Mouse (Mus musculus) hindlimb bud, embryonic 11.5 days (tissue): ENCODE data around the gene Add1.
"Not testable (repeated sequence)": the region's sequence is repeated elsewhere in the genome, so short reads cannot be mapped to it uniquely, and the experiment has no call there.

Source experiments
- DNase-seq: peaks from one replicate; pipeline ENCODE4 v3.0.0-alpha.2; 2012; ENCODE audit warnings: low read depth, low spot score; ENCODE audit errors: extremely low spot score

The Add1 gene

DNA sequence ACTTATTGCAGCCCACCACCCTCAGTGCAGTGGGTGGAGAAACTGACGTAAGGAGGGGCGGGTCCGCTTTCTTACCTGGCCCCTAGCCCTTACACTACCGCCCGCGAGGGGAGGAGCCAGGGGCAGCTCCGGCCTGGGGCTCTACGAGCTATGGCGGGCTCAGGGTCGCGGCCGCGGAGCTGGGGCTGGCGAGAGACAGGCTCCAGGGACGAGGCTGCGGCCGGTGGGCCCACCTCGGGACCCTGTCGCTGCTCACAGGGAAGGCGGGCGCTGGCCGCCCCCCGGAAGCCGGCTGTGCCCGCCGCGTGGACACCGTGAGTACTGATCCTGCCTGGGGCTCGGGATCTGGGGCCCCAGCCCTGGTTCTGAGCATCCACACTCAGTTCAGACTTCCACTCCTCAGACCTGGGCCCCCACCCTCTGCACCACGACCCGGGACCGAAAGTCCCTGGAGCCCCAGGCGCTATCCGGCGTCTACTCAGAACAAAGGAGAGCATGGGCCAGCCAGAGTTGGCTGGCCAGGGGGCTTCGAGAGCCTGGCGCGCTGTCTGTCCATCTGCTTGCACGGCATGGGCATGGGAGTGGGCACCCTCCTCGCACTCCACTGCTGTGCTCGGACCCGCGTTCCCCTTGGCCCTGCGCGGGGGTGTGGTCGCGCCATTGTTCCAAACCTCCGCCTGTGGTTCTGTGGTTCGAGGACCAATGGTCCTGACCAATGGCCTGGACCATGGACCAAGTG lies 23.8 kb upstream of the Add1 start:
- no peak for DNase-seq

DNA sequence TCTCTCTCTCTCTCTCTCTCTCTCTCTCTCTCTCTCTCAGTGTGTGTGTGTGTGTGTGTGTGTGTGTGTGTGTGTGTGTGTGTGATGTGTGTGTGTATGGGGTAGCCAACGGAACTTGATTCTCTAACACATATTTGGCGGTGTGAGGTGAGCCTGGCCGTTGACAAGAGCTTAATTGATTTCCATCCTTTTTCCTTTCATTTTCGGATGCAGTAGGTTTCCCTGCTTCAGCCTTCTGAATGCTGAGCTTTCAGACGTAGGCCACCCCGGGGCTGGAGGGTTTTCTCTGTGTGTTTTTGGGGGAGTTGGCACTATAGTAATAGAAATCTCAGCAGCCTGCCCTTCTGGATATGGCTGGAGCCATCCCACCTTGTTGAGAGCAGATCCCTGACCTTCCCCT lies 23.2 kb upstream of the Add1 start:
- no peak for DNase-seq

DNA sequence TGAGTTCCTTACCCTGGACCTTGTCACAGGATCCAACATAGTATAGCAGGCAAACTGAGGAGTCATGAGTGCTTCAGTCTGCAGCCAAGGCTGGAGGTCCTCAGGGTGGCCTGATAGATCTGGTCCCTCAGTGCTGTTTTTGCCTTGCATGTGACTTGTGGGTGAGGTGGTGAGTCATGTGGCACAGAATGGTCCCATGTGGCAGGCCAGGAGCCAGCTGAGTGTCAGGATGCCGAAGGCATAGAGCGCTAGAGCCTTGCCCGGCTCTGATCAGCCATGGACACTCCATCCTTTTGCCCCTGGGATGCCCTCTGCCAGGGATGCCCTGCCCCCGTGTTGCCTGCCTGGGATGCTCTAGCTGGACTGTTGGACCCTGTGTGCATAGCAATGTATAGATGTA lies 21.6 kb upstream of the Add1 start:
- DNase-seq = no peak

DNA sequence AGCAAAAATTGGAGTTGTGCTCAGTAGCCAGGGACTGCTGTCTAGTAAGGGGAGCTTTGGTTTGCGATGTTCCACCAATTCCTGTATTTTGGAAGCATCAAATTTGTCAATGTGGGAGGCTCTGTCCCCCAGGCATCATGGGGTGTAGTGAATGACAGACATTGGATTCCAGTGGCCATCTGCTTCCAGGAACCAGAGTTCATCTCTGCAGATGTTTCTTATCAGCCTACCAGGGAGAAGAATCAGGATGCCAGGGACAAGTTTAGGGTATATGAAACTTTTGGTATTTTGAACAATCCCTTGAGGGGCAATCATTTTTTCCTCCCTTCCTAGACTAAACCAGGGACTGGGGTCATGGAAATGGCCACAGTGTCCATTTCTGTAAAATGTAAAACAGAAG lies 9.6 kb upstream of the Add1 start:
- DNase-seq = no peak

DNA sequence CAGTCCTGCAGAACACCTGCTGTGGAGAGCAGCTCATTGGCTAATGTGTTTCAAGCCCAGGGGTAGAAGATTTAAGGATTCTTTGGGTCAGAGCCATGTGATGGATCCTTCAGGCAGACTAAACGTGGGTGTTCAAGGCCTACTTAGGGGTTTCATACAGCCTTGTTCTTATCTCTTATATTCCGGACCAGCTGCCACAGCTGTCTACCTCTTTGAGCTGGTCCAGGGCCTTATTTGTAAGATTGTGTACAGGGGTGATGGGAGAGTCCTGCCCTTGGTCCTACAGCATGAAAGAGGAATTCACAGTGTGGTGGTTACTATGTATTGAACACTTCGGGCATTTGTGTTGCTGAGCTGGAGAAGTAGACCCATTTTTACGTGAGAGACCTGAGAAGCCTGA lies 9.2 kb upstream of the Add1 start:
- DNase-seq = no peak

DNA sequence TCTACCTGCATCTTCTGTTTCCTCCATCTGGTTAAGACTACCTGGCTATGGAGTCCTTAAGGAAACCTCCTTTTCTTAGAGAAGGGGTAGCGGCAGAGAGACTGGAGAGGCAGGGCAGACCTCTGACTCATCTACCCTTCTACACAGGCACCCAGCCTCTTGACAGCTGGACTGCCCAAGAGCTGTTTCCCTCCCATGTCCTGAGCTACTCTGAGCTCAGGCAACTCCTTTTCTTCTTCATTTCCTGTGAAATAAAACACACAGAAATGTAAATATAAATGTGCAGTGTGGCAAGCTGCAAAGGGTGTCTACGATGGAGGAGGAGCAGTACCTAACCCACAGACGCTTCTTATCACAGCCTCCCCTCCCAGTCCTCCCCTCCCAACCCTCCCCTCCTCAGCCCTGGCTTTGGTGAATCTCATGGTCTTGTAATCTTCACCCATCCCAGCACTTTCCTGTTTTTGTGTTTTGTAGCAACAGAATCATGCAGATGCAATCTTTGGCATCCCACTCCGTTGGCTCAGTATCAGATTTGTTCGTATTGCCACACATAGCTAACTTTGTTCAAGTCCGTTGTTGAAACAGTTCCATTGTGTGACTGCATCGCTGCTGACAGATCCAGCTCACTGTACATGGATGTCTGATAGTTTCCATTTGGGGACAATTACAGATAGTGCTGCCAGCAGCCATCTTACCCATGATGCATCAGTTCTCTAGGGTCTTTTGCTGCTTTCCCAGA lies 7.8 kb upstream of the Add1 start:
- no peak for DNase-seq

DNA sequence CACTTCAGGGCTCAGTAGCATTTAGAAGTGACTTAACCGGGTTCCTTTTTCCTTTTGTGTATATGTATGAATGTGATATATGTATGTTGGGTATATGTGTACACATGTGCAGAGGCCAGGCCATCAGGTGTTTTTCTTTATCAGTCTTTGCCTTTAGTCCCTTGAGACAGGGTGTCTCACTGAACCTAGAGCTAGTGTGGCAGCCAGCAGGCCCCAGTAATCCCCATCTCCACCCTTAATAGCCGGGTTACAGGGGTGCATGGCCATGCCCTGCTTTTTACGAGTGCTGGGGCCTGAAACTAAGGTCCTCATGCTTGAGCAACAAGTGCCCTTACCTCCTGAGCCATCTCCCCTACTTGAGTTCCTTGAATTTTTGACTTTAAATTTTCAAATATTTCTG lies 1.9 kb upstream of the Add1 start:
- DNase-seq = no peak

DNA sequence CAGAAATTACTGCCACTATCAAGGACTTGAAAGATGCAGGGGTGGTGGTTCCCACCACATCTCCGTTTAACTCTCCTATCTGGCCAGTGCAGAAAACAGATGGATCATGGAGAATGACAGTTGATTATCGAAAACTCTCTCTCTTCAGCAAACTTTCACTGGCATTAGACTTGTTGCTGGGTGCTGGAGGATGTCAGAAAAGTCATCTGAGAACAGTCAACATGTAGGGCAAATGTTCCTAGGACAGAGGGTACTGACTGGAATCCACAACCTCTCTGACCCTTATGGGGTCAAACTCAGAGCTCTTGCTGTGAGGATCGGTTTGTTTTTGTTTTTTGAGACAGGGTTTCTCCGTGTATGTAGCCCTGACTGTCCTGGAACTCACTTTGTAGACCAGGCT lies 896 bp upstream of the Add1 start:
- DNase-seq = not testable (repeated sequence)

DNA sequence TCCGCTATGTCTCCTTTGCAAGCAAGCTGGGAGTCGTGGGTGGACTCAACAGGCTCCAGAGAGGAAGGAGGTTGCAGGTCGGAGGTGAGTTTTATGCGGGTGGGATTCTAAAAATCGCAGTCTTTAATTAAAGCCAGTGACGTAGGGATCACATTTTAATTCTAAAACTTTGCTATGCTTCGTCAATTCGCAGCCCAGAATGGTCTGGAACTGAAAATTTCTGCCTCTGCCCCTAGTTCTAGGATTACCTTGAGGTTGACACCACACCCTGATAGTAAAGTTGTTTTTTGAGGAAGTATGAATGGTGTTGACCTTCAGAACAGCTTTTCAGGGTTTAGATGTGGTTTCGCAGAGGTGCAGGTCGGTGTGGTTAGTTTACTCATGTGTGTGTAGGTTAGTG lies 1.3 kb downstream of the Add1 start:
- no peak for DNase-seq

DNA sequence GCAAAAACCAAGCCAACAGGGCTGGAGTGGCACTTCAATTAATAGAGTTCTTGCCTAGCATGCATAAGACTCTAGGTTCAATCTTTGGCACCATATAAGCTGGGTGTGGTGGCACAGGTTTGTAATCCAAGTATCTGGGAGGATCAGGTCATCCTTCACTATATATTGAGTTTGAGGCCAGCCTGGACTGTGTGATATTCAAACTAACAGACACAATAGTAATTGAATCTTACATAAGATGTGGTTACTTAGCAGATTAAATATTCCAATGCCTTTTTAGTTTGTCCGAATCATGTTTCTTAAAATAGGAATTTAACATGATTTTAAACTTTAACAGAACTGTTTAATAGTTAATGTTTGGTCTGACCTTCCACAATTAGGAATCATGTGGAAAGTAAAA lies 2.8 kb downstream of the Add1 start:
- DNase-seq = no peak

DNA sequence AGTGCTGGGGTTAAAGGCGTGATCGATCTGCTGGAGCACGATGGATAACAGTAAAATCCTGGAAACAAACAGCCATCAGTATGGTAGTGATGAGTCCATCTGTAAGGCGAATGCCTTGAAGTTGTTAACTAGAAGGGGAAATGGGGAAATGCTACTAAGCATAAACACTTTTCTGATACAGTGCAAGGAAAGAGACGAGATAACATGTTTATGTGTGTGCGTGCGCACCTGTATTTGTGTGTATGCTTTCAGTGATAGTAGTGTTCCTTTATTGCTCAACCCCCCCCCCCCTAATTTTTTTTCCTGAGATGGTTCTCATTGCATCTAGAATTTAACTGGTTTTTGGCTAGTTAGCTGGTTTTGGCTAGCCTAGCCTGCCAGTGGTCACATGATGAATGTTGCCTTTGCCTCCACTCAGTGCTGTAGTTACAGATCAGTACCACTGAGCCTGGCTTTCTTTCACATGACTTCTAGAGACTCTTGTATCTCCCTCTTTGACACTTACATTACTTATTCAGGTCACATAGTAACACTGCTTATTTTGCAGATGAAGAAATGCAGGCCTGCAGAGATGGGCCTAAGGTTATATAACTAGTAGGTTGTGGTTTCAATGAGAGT lies 4.7 kb downstream of the Add1 start:
- DNase-seq = no peak

DNA sequence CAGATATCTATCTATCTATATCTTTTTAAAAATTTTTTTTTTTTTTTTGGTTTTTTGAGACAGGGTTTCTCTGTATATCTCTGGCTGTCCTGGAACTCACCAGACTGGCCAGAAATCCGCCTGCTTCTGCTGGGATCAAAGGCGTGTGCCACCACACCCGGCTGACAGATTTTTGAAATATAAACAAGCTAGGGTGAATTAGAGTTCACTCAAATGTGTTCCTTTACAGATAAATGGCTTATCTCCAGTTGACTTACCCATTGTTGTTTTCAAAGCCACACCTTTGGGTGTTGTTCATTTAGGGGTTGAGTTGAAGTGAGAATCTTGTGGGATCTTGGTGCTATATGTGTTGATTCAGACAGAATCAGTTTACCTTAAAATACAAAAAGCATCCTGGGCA lies 5.9 kb downstream of the Add1 start:
- no peak for DNase-seq

DNA sequence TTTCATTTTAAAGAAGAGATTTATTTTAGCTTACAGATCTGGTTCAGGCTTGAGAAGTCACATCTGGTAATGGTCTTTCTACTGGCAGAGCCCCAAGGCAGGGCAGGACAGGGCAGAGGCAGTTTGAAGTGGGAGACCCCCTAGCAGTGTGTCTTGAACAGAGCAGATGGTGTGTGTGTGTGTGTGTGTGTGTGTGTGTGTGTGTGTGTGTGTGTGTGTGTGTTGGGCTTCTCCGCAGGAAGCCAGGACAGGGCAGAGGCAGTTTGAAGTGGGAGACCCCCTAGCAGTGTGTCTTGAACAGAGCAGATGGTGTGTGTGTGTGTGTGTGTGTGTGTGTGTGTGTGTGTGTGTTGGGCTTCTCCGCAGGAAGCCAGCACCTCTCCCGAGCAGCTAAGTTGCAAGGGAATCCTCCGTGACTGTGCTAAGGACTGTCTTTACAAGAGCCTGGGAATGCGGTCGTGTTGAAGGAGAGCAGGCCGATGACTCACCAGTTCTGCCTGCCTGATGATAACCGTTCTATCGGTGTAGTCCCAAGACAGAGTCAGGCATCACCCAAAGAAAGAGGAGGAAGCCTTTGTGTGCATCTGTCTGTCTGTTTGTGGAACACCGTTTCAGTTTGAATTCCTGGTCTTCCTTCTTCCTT lies 8.3 kb downstream of the Add1 start:
- not testable (repeated sequence) for DNase-seq

DNA sequence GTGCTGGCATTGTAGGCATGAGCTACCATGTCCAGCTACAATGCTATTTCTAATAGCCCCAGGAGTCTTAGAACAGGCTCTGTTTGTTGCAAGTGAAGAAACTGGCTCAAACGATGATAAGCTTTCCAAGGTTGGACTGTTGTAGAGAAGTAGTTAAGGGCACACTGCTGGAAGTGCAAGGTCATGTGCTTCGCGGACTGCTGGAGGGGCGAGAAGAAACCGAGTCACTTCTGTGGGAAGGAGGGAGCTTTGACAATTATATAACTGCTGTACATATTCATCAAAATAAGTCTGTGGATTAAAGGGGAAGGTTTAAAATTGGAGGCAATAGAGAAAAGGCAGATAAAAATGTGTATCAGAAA lies 8.8 kb downstream of the Add1 start:
- no peak for DNase-seq

DNA sequence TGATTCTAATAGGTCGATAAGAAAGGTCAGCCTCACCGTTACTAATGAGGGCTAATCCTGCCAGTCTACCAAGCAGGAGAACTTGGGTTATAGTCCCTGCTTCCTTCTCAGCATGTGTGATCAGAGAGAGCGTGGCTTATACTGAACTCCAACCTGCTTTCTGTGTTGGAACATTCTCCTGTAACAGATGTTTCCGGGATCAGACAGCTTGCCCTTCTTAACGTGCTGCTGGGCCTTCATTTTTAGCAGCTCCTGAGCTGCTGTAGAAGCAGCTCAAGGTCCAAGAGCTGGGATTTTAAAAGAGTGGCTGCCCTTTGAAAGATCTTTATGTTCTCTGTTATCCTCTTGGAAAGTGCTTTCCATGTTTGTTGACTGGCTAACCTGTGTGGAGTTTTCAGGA lies 11.8 kb downstream of the Add1 start:
- DNase-seq = no peak

DNA sequence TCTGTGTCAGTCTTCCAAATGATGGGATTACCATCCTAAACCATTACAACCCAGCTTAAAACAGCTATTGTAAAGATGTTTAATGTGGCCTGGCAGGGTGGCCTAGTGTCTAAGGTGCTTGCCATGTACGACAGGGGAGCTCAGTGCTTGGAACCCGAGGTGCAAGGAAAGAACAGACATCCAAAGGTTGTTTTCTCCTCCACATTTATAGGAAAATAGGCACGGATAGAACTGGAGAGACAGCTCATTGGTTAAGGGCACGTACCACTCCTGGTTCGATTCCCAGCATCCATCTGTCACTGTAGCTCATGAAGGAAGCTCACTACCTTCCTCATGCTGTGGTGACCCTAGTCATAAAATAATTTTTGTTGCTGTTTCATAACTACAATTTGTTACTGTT lies 14.4 kb downstream of the Add1 start:
- DNase-seq = no peak

DNA sequence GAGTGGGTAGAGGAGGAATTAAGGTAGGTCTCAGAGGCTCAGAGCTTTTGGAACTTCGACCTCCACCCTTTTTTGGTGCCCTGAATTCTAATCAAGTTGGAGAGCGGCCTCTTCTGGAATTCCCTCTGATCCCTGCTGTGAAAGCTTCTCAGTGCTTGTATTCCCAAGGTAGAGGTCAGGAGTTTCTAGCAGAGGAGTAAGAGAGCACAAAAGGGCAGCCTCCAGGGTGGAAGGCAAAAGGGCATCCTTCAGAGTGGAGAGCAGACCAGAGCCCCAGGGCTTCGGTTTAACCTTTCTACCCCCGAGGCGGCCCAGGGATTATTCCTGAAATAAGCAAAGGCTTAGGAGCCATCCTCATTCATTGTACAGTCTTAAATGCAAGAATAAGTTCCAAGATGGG lies 16.6 kb downstream of the Add1 start:
- no peak for DNase-seq

DNA sequence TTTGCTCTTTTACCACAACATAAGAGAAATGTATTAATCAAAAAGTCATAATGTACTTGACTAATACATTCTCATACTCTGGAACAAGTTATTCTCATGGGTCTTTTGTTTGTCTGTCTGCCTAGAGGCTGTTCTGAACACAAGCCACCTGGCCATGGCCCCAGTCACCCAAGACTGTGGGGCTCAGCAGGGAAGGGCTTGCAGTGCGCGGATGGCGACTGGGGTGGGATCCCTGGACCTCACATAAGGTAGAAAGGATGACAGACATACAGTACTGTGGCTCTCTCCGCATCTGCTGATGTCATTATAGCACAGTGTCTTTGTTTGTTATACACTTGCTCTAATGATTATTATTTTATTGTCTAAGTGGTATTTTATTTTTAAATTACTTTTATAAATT lies 17.2 kb downstream of the Add1 start:
- no peak for DNase-seq

DNA sequence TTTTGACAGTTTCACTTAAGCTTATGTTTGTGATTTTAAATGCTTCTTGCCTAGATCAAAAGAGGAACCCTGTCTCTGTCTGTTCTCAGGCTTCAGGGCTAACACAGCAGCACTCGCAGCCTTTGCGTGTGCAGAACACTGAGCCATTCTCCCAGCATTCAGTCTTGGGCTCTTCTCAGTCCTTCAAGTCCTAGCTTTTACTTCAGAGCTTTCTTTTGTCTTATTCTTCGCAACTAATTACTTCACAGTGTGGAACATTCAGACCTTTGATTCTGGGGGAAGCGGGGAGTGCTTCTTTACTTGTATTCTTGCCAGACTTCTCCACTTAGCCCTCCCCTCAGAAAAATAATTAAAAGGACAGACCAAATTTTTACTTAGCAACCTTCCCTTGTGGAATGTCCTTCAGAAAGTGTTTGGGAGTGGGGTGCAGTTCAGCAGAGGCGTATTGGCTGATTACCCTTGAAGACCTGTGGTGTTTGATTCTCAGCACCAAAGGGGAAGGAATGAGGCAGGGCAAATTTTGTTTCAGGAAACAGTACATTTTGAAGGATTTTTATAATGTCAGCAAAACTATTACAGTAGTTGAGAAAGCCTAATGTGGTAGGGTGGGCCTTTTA lies 18.0 kb downstream of the Add1 start:
- DNase-seq = no peak

DNA sequence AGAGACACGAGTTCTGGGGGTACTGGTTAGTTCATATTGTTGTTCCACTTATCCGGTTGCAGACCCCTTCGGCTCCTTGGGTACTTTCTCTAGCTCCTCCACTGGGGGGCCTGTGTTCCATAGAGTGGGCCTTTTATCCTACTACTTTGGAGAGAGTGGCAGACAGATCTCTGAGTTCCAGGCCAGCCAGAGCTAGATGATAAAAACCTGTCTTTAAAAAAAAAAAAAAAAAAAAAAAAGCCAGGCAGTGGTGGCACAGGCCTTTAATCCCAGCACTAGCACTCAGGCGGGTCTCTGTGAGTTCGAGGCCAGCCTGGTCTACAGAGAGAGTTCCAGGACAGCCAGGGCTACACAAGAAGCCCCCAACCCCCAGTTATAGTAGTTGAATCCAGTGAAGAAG lies 18.8 kb downstream of the Add1 start:
- DNase-seq = not testable (repeated sequence)

DNA sequence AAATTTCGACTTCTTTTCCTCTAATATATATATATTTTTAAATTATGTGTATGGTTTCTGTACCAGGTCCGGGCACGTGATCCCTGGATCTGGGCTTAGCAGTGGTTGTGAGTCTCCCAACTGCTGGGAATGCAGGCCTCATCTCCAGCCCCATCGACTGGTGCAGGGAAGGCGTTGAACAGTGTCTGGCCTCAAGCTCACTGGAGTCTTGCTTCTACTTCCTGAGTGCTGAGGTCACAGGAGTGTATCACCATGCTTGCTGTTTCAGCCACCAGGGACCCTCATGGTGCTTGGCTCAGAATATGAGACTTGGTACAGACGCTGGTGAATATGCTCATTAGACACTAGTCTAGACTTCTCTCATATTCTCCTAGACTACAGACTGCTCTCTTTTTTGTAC lies 19.2 kb downstream of the Add1 start:
- DNase-seq = no peak
